Mouse (Mus musculus): ENCODE data around the gene Ano1.

Ano1 gene

GRCm38 (mm10) chr7:144636000-144636399 is 115.8 kb downstream of the Ano1 start:
- DNase-seq (ENCODE audit: low spot score in 2 of 2): no peak

GRCm38 (mm10) chr7:144634875-144635274 is 116.9 kb downstream of the Ano1 start:
- DNase-seq (ENCODE audit: low spot score in 2 of 2): no peak

GRCm38 (mm10) chr7:144634450-144634849 is 117.3 kb downstream of the Ano1 start:
- DNase-seq (ENCODE audit: low spot score in 2 of 2): no peak

- DNase-seq (ENCODE audit: low spot score in 2 of 2): no peak
These were observed 119.5 kb downstream of the Ano1 start for GRCm38 (mm10) chr7:144632321-144632720.

- no peak for DNase-seq (ENCODE audit: low spot score in 2 of 2)
These were observed 121.2 kb downstream of the Ano1 start for GRCm38 (mm10) chr7:144630622-144631021.

- DNase-seq (ENCODE audit: low spot score in 2 of 2): no peak
These were observed 123.3 kb downstream of the Ano1 start for GRCm38 (mm10) chr7:144628334-144628915.

GRCm38 (mm10) chr7:144627606-144628333 is 124.0 kb downstream of the Ano1 start:
- no peak for DNase-seq (ENCODE audit: low spot score in 2 of 2)

GRCm38 (mm10) chr7:144626042-144626441 is 125.7 kb downstream of the Ano1 start:
- no peak for DNase-seq (ENCODE audit: low spot score in 2 of 2)

GRCm38 (mm10) chr7:144620721-144621681 is 130.8 kb downstream of the Ano1 start:
- DNase-seq (ENCODE audit: low spot score in 2 of 2): no peak

- DNase-seq (ENCODE audit: low spot score in 2 of 2): no peak
These were observed 131.5 kb downstream of the Ano1 start for GRCm38 (mm10) chr7:144620315-144620714.

GRCm38 (mm10) chr7:144615343-144615742 is 136.4 kb downstream of the Ano1 start:
- DNase-seq (ENCODE audit: low spot score in 2 of 2): no peak

- DNase-seq (ENCODE audit: low spot score in 2 of 2): no peak
These were observed 138.9 kb downstream of the Ano1 start for GRCm38 (mm10) chr7:144612829-144613228.

- DNase-seq (ENCODE audit: low spot score in 2 of 2): no peak
These were observed 139.4 kb downstream of the Ano1 start for GRCm38 (mm10) chr7:144612351-144612750.

- no peak for DNase-seq (ENCODE audit: low spot score in 2 of 2)
These were observed 140.2 kb downstream of the Ano1 start for GRCm38 (mm10) chr7:144611595-144611994.

- DNase-seq (ENCODE audit: low spot score in 2 of 2): no peak
These were observed 142.2 kb downstream of the Ano1 start for GRCm38 (mm10) chr7:144609568-144609967.

GRCm38 (mm10) chr7:144607862-144608261 is 143.9 kb downstream of the Ano1 start:
- no peak for DNase-seq (ENCODE audit: low spot score in 2 of 2)

- DNase-seq (ENCODE audit: low spot score in 2 of 2): no peak
These were observed 147.0 kb downstream of the Ano1 start for GRCm38 (mm10) chr7:144604735-144605134.

GRCm38 (mm10) chr7:144604291-144604690 is 147.5 kb downstream of the Ano1 start:
- DNase-seq (ENCODE audit: low spot score in 2 of 2): no peak

GRCm38 (mm10) chr7:144600333-144600900 is 151.4 kb downstream of the Ano1 start:
- no peak for DNase-seq (ENCODE audit: low spot score in 2 of 2)

GRCm38 (mm10) chr7:144589508-144589907 is 162.3 kb downstream of the Ano1 start:
- DNase-seq (ENCODE audit: low spot score in 2 of 2): no peak

- DNase-seq (ENCODE audit: low spot score in 2 of 2): no peak
These were observed 164.5 kb downstream of the Ano1 start for GRCm38 (mm10) chr7:144587291-144587690.

- DNase-seq (ENCODE audit: low spot score in 2 of 2): peak; percentile 25 to 39
These were observed 166.1 kb downstream of the Ano1 start for GRCm38 (mm10) chr7:144585648-144586047.

Data from spleen, postnatal 14 days (tissue).